Mouse (Mus musculus) forebrain, embryonic 16.5 days (tissue): Measurements from ENCODE around the gene Tk1. TPM values are rescaled to one million over a fixed set of nuclear protein-coding genes. Genes with fewer than 3 reads are reported as not detected.
A peak's percentile ranks its signal among the peaks of the same experiment; 100 is the strongest.

ENCODE experiments used
- ATAC-seq: fragments of 200-750 bp; cut with Nextera tagmentation; 2 replicates; pipeline ENCODE4 v1.8.0; 2017; ENCODE audit warnings: mild to moderate bottlenecking, moderate library complexity
- H3K27ac ChIP-seq: fragments of 300-500 bp; sonication (generic); 2 replicates; pipeline ENCODE4 v1.5.1; 2014; ENCODE audit warnings: low read length, control low read depth
- H3K27me3 ChIP-seq: fragments of 300-500 bp; sonication (generic); replicated peaks from 2 replicates; pipeline ENCODE4 v1.6.1; 2014; ENCODE audit warnings: low read length; ENCODE audit not compliant: control insufficient read depth, insufficient read depth
- H3K36me3 ChIP-seq: fragments of 300-500 bp; sonication (generic); 2 replicates; pipeline ENCODE4 v1.6.1; 2014; ENCODE audit not compliant: control insufficient read depth, insufficient read depth
- H3K4me1 ChIP-seq: fragments of 300-500 bp; sonication (generic); replicated peaks from 2 replicates; pipeline ENCODE4 v1.6.1; 2014; ENCODE audit warnings: low read length; ENCODE audit not compliant: control insufficient read depth, insufficient read depth
- H3K4me2 ChIP-seq: fragments of 300-500 bp; sonication (generic); 2 replicates; pipeline ENCODE4 v1.6.1; 2014; ENCODE audit warnings: mild to moderate bottlenecking, low read length, control low read depth
- H3K4me3 ChIP-seq: fragments of 300-500 bp; sonication (generic); replicated peaks from 2 replicates; pipeline ENCODE4 v1.5.1; 2014; ENCODE audit warnings: mild to moderate bottlenecking, low read length, control low read depth
- H3K9ac ChIP-seq: fragments of 300-500 bp; sonication (generic); replicated peaks from 2 replicates; pipeline ENCODE4 v1.6.1; 2014; ENCODE audit warnings: low read depth, low read length, control low read depth
- H3K9me3 ChIP-seq: fragments of 300-500 bp; sonication (generic); 2 replicates; pipeline ENCODE4 v1.6.1; 2016; ENCODE audit warnings: low read length; ENCODE audit not compliant: control insufficient read depth
- WGBS: fragments of 180-500 bp; shearing (Covaris S2); extraction: QIAGEN DNeasy Blood & Tissue Kit; methylation state at CpG from one replicate; pipeline ENCODE4 v1.1.7; 2014; 5-methylcytosine and 5-hydroxymethylcytosine counted together
- polyA plus RNA-seq: library from polyadenylated mRNA; unstranded; fragments of >200 nt; fragmentation: Nextera tagmentation; extraction: Ambion mirVana; gene quantifications from 2 replicates; pipeline ENCODE4 v1.2.1, GENCODE M21; 2015

Tk1 gene
- polyA plus RNA-seq, 1 experiment from 2014 or later, result 37.5 TPM

DNA sequence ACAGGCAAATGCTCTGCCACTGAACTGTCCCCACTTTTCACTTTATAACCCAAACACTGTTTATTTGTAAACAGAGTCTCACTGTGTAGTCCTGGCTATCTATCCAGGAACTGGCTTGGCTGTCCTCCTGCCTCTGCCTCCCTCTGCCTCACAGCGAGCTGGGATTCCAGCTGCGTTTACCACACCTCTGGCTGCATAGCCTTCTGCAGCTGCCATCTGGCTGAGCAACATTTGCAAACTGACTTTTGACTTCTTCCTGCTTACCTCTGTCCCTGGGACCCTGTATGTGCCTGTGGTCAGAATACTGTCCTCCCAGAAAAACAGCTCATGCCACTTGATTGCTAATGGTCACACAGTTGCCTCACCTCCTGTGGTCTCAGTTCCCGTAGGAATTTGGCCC, 1.5 kb upstream of the Tk1 start:
- H3K4me3 ChIP-seq, result no peak overlapping the region
- H3K9ac ChIP-seq, result no peak overlapping the region
- H3K36me3 ChIP-seq, result no peaks in the 10 kb centered on the region
- 66% methylated on average over 3 of the region's 3 CpGs for WGBS
- no peaks in the 10 kb centered on the region for H3K27me3 ChIP-seq
- no peak overlapping the region for H3K4me2 ChIP-seq
- H3K9me3 ChIP-seq, result no peaks in the 10 kb centered on the region
- peaks cover 36% of the 10 kb centered on the region for H3K4me1 ChIP-seq
- H3K27ac ChIP-seq, result no peak overlapping the region
- no peak for ATAC-seq

GRCm38 (mm10) chr11:117826916-117827315, 1.0 kb upstream of the Tk1 start:
- Histone ChIP-seq H3K36me3 (no peaks in the 10 kb centered on the region), H3K9ac (no peak overlapping the region), H3K4me3 (no peak overlapping the region), H3K27me3 (no peaks in the 10 kb centered on the region), H3K27ac (no peak overlapping the region), H3K4me1 (peaks cover 31% of the 10 kb centered on the region), H3K4me2 (peak overlapping the region; percentile 76; the same call in 1 of the 2 replicates), H3K9me3 (no peaks in the 10 kb centered on the region)
- no peak for ATAC-seq
- WGBS, result 53% methylated on average over 8 of the region's 8 CpGs

DNA sequence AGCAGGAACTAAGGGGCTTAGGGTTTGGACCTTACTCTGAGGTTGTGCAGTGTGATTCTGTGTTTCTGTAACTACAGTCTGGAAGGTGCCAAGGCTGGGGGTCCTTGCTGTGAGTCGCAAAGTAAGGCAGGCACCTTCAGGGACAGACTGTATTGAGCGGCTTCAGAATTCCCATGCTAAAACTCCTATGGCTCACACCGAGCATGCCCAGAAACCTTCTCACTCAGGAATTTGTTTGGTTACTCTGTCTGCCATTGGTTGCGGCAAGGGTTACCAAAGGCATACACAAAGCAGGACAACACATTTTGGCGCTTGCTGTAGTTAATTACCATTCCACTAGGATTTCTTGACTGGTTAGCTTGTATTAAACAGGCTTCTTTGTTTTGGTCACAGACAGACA, 272 bp upstream of the Tk1 start:
- ATAC-seq, result peak; percentile 21
- Histone ChIP-seq H3K4me1 (peaks cover 31% of the 10 kb centered on the region), H3K9ac (peak overlapping the region; percentile 53), H3K4me2 (peak overlapping the region; percentile 76), H3K9me3 (no peaks in the 10 kb centered on the region), H3K36me3 (no peaks in the 10 kb centered on the region), H3K27ac (peak overlapping the region; percentile 47), H3K27me3 (no peaks in the 10 kb centered on the region), H3K4me3 (peak overlapping the region; percentile 50)
- whole genome bisulfite sequencing, result 3% methylated on average over 5 of the region's 5 CpGs

DNA sequence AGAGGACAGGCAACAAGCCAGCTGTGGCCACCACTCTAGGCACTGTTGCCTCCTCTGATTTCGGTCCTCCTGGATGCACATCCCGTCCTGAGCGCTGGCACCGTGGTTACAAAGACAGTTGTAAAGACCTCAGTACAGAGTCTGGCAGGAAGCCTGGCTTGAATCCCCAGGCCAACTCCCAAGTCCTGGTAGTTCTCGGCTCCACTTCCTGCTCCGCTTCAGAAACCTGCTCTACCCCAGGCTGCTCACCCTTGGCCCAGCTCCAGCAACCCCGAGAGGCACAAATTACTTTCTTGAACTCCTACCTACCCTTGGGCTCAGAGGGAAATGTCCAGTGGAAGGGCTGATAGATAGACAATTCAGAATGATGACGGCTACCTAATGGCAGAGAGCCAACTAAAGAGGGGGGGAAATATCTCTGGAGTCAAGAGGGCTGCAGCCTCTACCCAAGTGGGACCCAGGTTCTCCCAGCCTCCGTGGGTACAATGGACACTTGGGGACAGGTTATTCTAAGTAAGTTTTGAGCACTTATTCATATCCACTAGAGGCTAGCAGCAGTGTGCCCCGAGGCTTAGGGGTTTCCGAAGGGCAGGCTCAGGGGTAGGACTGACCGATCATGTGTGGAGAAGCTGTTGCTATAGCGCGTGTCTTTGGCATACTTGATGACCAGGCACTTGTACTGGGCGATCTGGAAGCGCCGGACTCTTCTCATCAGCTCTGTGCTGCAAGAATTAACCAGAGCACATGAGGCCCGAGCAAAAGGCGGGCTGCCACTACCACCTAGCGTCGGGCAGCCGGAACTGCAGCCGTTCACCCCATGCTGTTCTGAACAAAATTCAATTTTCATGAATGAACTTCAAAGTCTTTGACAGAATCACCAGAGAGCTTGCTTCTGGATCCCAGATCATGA, 1.6 kb downstream of the Tk1 start:
- 8% methylated on average over 23 of the region's 23 CpGs for WGBS
- Histone ChIP-seq H3K4me2 (peak overlapping the region; percentile 76), H3K27me3 (no peaks in the 10 kb centered on the region), H3K9ac (peak overlapping the region; percentile 1), H3K4me3 (peak overlapping the region; percentile 50), H3K36me3 (no peaks in the 10 kb centered on the region), H3K27ac (no peak overlapping the region), H3K9me3 (no peaks in the 10 kb centered on the region), H3K4me1 (peaks cover 31% of the 10 kb centered on the region)
- ATAC-seq, result peak; percentile 85

DNA sequence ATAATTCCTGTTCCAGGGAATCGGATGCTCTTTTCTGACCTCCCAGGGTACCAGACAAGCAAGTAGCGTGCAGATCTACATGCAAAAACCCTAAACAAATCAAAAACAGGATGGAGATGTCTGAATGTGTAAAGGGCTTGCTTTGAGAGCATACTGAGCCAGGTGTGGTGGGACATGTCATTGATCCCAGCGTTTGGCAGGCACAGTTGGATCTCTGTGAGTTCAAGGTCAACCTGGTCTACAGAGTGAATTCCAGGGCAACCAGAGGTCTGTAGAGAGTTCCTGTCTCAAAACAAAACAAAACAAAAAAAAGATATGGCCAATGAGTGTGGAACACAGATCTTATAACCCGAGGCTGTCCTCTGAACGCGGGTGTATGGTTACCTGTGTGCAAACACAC, 2.5 kb downstream of the Tk1 start:
- no peak overlapping the region for H3K9ac ChIP-seq
- no peaks in the 10 kb centered on the region for H3K9me3 ChIP-seq
- H3K36me3 ChIP-seq, result no peaks in the 10 kb centered on the region
- peaks cover 27% of the 10 kb centered on the region for H3K4me1 ChIP-seq
- ATAC-seq, result no peak
- H3K27me3 ChIP-seq, result no peaks in the 10 kb centered on the region
- no peak overlapping the region for H3K27ac ChIP-seq
- WGBS, result 92% methylated on average over 6 of the region's 6 CpGs
- no peak overlapping the region for H3K4me2 ChIP-seq
- no peak overlapping the region for H3K4me3 ChIP-seq

DNA sequence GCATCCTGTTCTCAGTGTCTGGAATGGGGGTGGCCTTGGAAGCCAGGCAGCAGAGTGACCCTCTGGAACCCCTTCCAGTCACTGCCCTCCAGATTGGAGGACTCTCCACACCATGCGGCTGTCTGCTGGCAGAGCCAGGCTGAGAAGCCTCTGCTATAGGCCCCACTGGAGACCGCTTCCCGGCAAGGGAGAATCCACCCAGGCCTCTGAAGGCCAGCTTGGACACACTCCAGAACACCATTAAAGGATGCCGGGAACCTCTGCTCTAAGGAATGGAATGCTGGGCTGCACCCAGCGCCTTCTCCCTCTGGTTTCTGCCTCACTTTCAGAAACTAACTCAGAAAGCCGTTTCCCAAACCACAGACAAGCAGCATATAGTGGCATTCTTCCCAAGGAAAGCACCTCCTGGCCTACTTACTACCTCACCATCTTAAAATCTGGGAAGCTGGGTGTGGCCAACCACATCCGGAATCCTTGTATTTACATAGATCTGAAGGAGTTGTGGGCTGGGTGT, 3.1 kb downstream of the Tk1 start:
- Histone ChIP-seq H3K27ac (no peak overlapping the region), H3K36me3 (no peaks in the 10 kb centered on the region), H3K9me3 (no peaks in the 10 kb centered on the region), H3K27me3 (no peaks in the 10 kb centered on the region), H3K4me3 (no peak overlapping the region), H3K4me1 (peaks cover 22% of the 10 kb centered on the region), H3K4me2 (no peak overlapping the region), H3K9ac (no peak overlapping the region)
- ATAC-seq, result no peak
- WGBS, result 65% methylated on average over 7 of the region's 7 CpGs

GRCm38 (mm10) chr11:117821868-117822267, 4.0 kb downstream of the Tk1 start:
- Histone ChIP-seq H3K36me3 (no peaks in the 10 kb centered on the region), H3K27me3 (no peaks in the 10 kb centered on the region), H3K27ac (no peak overlapping the region), H3K4me2 (no peak overlapping the region), H3K9me3 (no peaks in the 10 kb centered on the region), H3K4me3 (no peak overlapping the region), H3K9ac (no peak overlapping the region), H3K4me1 (peaks cover 20% of the 10 kb centered on the region)
- ATAC-seq, result no peak
- 94% methylated on average over 9 of the region's 9 CpGs for WGBS

DNA sequence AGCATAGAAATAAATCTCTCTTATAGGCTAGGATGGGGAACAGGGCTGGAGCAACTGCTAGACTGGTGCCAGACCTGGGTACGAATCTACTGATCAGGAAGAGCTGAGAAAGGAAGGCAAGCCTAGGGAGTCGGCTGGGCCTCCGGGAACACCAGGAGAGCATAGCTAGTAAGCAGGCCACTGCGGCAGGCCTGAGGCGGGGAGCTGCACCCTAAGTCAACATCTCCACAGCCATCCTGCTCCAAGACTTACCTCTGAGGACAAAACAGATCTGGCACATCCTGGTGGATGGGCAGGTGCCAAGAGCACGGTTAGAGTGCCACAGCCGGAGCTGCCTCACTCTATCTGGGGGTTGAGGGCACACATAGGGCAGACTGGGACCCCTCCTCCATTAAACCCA, 5.7 kb downstream of the Tk1 start:
- WGBS, result 91% methylated on average over 7 of the region's 7 CpGs
- H3K9me3 ChIP-seq, result no peaks in the 10 kb centered on the region
- H3K4me2 ChIP-seq, result no peak overlapping the region
- H3K27me3 ChIP-seq, result no peaks in the 10 kb centered on the region
- H3K4me3 ChIP-seq, result no peak overlapping the region
- peaks cover 9% of the 10 kb centered on the region for H3K4me1 ChIP-seq
- no peaks in the 10 kb centered on the region for H3K36me3 ChIP-seq
- H3K9ac ChIP-seq, result no peak overlapping the region
- no peak for ATAC-seq
- H3K27ac ChIP-seq, result no peak overlapping the region

- Histone ChIP-seq H3K9me3 (no peaks in the 10 kb centered on the region), H3K4me3 (no peak overlapping the region), H3K36me3 (no peaks in the 10 kb centered on the region), H3K4me1 (peaks cover 2% of the 10 kb centered on the region), H3K27ac (no peak overlapping the region), H3K27me3 (no peaks in the 10 kb centered on the region), H3K4me2 (no peak overlapping the region), H3K9ac (no peak overlapping the region)
- no peak for ATAC-seq
- 51% methylated on average over 8 of the region's 8 CpGs for WGBS
These were observed 6.8 kb downstream of the Tk1 start for GRCm38 (mm10) chr11:117819095-117819494.
